Mouse (Mus musculus) frontal cortex, postnatal 36 days (tissue): Measurements from ENCODE around the gene Kif18b.

ENCODE experiments used
- DNase-seq, 2 experiments: peaks; one replicate each; pipeline ENCODE4 v3.0.0; 2022; ENCODE audit warnings: low spot score in 2 of 2

Kif18b gene

GRCm38 (mm10) chr11:102880585-102881313 is 44.2 kb downstream of the Kif18b start, which contains the start of the genes Eftud2 and Ccdc103:
Eftud2 (minus strand) TSS chr11:102880985.
Ccdc103 (plus strand) TSS chr11:102881204.
- DNase-seq: peak; percentile 95 to 97

GRCm38 (mm10) chr11:102879558-102879957 is 45.4 kb downstream of the Kif18b start:
- no peak for DNase-seq

GRCm38 (mm10) chr11:102874801-102875334 is 50.1 kb downstream of the Kif18b start:
- DNase-seq: peak; percentile 57 to 77

- DNase-seq: peak; percentile 41 to 70
These were observed 60.7 kb downstream of the Kif18b start for GRCm38 (mm10) chr11:102864272-102864671.

- DNase-seq: peak; percentile 47 to 67
These were observed 65.0 kb downstream of the Kif18b start for GRCm38 (mm10) chr11:102859933-102860332.

- DNase-seq: peak in 1 of 2 experiments; percentile 28
These were observed 66.0 kb downstream of the Kif18b start for GRCm38 (mm10) chr11:102858951-102859350.

GRCm38 (mm10) chr11:102855941-102856340 is 69.0 kb downstream of the Kif18b start:
- DNase-seq: no peak
